Mouse (Mus musculus) spleen, adult 2 months (tissue): ENCODE data around the gene 1110057P08Rik.

Experiments used
- CTCF ChIP-seq: fragments of 200-500 bp; IDR thresholded peaks from 2 replicates; pipeline ENCODE4 v1.5.1; 2011; ENCODE audit warnings: mild to moderate bottlenecking, inconsistent platforms; ENCODE audit not compliant: insufficient read depth, insufficient read length, insufficient replicate concordance; ENCODE audit errors: extremely low read depth
- POLR2A ChIP-seq: fragments of 200-500 bp; IDR thresholded peaks from 2 replicates; pipeline ENCODE4 v1.6.1; 2011; ENCODE audit warnings: low read depth, low read length, inconsistent platforms

GRCm38 (mm10) chr16:89188621-89189020 is 14.1 kb downstream of the 1110057P08Rik start:
- no peak for TF ChIP-seq CTCF
- TF ChIP-seq POLR2A, result no peak
